Mouse (Mus musculus) stomach, postnatal 0 days (tissue): ENCODE measurements around the gene Mtfr1l. TPM values are rescaled to one million over a fixed set of nuclear protein-coding genes. Genes with fewer than 3 reads are reported as not detected.
"Not testable (repeated sequence)": the region's sequence is repeated elsewhere in the genome, so short reads cannot be mapped to it uniquely, and the experiment has no call there.

Experiments used
- ATAC-seq: fragments of 200-750 bp; cut with Nextera tagmentation; 2 replicates; pipeline ENCODE4 v1.8.0; 2017; ENCODE audit not compliant: low FRiP score, low TSS enrichment
- DNase-seq: peaks from one replicate; pipeline ENCODE4 v3.0.0-alpha.2; 2016; ENCODE audit warnings: low spot score
- H3K27ac ChIP-seq: fragments of 300-500 bp; sonication (generic); replicated peaks from 2 replicates; pipeline ENCODE4 v1.5.1; 2014; ENCODE audit warnings: mild to moderate bottlenecking, control low read depth
- H3K27me3 ChIP-seq: fragments of 300-500 bp; sonication (generic); 2 replicates; pipeline ENCODE4 v1.6.1; 2014; ENCODE audit warnings: low read length; ENCODE audit not compliant: control insufficient read depth, insufficient read depth
- H3K36me3 ChIP-seq: fragments of 300-500 bp; sonication (generic); 2 replicates; pipeline ENCODE4 v1.6.1; 2014; ENCODE audit warnings: low read length, mixed read lengths; ENCODE audit not compliant: control insufficient read depth, insufficient read depth
- H3K4me1 ChIP-seq: fragments of 300-500 bp; sonication (generic); replicated peaks from 2 replicates; pipeline ENCODE4 v1.6.1; 2014; ENCODE audit warnings: antibody characterized with exemption; ENCODE audit not compliant: control insufficient read depth, insufficient read depth
- H3K4me2 ChIP-seq: fragments of 300-500 bp; sonication (generic); replicated peaks from 2 replicates; pipeline ENCODE4 v1.6.1; 2014; ENCODE audit warnings: low read depth, mild to moderate bottlenecking, control low read depth, moderate library complexity
- H3K4me3 ChIP-seq: fragments of 300-500 bp; sonication (generic); 2 replicates; pipeline ENCODE4 v1.5.1; 2014; ENCODE audit warnings: low read depth, low read length, control low read depth
- H3K9ac ChIP-seq: fragments of 300-500 bp; sonication (generic); 2 replicates; pipeline ENCODE4 v1.6.1; 2014; ENCODE audit warnings: mild to moderate bottlenecking, low read length, control low read depth, mixed read lengths
- H3K9me3 ChIP-seq: fragments of 300-500 bp; sonication (generic); 2 replicates; pipeline ENCODE4 v1.6.1; 2016; ENCODE audit warnings: low read length; ENCODE audit not compliant: control insufficient read depth
- CTCF ChIP-seq: IDR thresholded peaks from 2 replicates; pipeline ENCODE4 v1.5.1; 2016; ENCODE audit warnings: antibody characterized with exemption, low read depth, mild to moderate bottlenecking, moderate library complexity
- EP300 ChIP-seq: optimal IDR thresholded peaks from 2 replicates; pipeline ENCODE3; 2016; ENCODE audit warnings: antibody characterized with exemption
- WGBS: fragments of 180-500 bp; shearing (Covaris S2); extraction: QIAGEN DNeasy Blood & Tissue Kit; methylation state at CpG from one replicate; pipeline ENCODE4 v1.1.7; 2014; 5-methylcytosine and 5-hydroxymethylcytosine counted together
- polyA plus RNA-seq: library from polyadenylated mRNA; unstranded; fragments of >200 nt; fragmentation: Nextera tagmentation; extraction: Ambion mirVana; gene quantifications from 2 replicates; pipeline ENCODE4 v1.2.1, GENCODE M21; 2015

The Mtfr1l gene
- polyA plus RNA-seq, 1 experiment from 2014 or later = 64.7 TPM

DNA sequence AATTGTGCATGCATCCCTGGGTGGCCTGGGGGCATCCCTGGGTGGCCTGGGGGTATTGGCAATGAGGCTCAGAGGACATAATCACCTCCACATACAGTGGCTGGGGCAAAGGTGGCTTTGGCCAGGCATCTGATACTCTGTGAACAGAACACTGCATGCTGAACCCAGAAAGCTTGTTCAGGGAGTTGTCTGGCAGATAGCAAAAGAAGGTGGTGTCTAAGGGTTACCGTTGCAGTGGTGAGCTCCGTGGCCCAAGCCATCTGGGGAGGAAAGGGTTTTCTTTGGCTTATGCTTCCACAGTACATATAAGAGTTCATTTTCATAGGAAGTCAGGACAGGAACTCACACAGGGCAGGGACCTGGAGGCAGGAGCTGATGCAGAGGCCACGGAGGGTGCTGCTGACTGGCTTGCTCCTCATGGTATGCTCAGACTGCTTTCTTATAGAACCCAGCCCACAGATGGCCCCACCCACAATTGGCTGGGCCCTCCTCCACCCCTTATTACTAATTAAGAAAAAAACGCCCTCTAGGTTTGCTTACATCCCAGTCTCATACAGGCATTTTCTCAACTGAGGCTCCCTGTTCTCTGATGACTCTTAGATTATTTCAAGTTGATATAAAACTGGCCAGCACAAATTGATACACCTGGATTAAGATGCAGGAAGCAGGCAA is 31.4 kb downstream of the Mtfr1l start:
- Histone ChIP-seq H3K9me3 (no peaks in the 10 kb centered on the region), H3K4me2 (no peak overlapping the region), H3K4me3 (no peak overlapping the region), H3K4me1 (no peaks in the 10 kb centered on the region), H3K36me3 (0 out of 2 replicates have a peak, but pooled peaks cover 3% of the 10 kb centered on the region), H3K27me3 (no peaks in the 10 kb centered on the region), H3K9ac (no peak overlapping the region), H3K27ac (no peak overlapping the region)
- TF ChIP-seq CTCF (no peak), EP300 (no peak)
- WGBS = 78% methylated on average over 4 of the region's 4 CpGs
- ATAC-seq = 0 out of 2 replicates have a peak, but pooled peaks have one; percentile 14
- no peak for DNase-seq

DNA sequence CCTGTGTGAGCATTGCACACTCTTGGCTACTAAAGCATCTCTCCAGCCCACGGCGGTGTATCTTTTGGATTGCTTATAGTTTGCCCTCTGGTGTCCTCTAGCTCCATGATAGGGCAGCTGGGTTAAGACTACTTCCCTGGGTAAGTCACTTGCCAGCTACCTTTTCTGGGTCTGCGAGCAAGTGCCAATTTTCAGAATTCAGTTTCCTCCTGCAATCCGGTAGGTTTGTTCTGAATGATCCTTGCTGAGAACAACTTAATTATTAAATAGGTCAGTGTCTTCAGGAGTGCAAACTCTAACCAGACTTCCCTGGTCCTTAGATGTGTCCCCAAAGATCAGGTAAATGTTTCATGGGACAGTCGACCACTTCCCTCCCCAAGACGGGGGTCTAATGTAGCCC is 34.1 kb downstream of the Mtfr1l start:
- ATAC-seq (no peak), DNase-seq (no peak)
- no peak overlapping the region for H3K4me3 ChIP-seq
- 0 out of 2 replicates have a peak, but pooled peaks cover 4% of the 10 kb centered on the region for H3K4me1 ChIP-seq
- H3K9me3 ChIP-seq = no peaks in the 10 kb centered on the region
- H3K9ac ChIP-seq = no peak overlapping the region
- 93% methylated on average over 6 of the region's 6 CpGs for WGBS
- H3K27ac ChIP-seq = no peak overlapping the region
- H3K4me2 ChIP-seq = no peak overlapping the region
- no peaks in the 10 kb centered on the region for H3K27me3 ChIP-seq
- TF ChIP-seq EP300 (no peak), CTCF (no peak)
- no peaks in the 10 kb centered on the region for H3K36me3 ChIP-seq

DNA sequence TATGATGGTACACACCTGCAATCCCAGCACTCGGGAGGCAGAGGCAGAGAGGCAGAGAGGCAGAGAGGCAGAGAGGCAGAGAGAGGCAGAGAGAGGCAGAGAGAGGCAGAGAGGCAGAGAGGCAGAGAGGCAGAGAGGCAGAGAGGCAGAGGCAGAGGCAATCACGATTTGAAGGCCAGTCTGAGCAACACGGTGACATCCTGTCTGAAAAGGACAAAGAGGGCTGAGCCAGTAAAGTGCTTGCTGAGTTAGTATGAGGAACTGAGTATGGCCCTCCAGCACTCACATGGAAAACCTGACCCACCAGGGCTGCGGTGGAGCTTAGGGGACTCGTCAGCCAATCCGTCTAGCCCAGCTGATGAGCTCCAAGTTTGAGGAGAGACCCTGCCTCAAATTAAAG is 36.2 kb downstream of the Mtfr1l start:
- not testable (repeated sequence) for H3K4me2 ChIP-seq, H3K9ac ChIP-seq, H3K36me3 ChIP-seq, ATAC-seq, H3K27ac ChIP-seq, H3K4me3 ChIP-seq, DNase-seq, H3K27me3 ChIP-seq, H3K9me3 ChIP-seq
- 74% methylated on average over 6 of the region's 6 CpGs for WGBS
- H3K4me1 ChIP-seq = peaks cover 10% of the 10 kb centered on the region

DNA sequence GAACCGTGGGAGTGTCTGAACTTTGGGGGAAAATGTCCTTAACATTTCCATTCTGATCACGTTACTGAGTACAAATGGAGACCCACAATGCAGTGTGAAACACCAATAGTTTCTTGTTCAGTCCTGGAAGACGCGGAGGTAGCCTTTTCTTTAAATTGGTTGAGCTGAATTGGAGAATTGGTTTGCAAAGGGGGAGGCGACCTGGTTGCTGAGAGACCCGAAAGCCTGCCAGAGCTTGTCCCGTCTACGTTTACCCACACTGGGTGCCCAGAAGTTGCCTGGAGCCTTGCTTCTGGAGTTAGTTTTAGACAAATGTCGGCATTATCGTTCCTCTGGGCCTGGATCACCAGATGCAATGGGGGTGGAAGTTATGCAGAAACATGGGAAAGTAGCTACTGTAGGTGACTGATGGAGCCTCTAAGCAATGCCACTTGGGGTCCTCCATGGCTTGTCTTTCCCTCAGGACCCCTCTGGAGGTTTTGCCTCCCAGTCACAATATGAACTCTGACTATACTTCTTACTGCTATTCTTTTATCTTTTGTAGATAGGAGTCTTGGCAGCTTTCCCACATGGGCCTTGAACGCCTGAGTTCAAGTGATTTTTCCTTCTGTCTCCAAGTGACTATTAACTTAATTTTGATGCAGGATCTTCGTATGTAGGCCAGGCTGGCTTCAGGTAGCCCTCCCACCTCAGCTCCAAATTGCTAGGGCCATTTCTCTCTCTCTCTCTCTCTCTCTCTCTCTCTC is 37.0 kb downstream of the Mtfr1l start:
- 61% methylated on average over 12 of the region's 12 CpGs for WGBS
- H3K9ac ChIP-seq = peak overlapping the region; percentile 65; the same call in 1 of the 2 replicates
- H3K9me3 ChIP-seq = no peaks in the 10 kb centered on the region
- no peak for ATAC-seq
- H3K4me1 ChIP-seq = peaks cover 10% of the 10 kb centered on the region
- peak overlapping the region; percentile 52; the same call in 1 of the 2 replicates for H3K4me3 ChIP-seq
- no peaks in the 10 kb centered on the region for H3K27me3 ChIP-seq
- H3K27ac ChIP-seq = peak overlapping the region; percentile 83
- H3K36me3 ChIP-seq = no peaks in the 10 kb centered on the region
- DNase-seq = peak; percentile 43
- TF ChIP-seq CTCF = no peak
- no peak for TF ChIP-seq EP300
- peak overlapping the region; percentile 90 for H3K4me2 ChIP-seq

DNA sequence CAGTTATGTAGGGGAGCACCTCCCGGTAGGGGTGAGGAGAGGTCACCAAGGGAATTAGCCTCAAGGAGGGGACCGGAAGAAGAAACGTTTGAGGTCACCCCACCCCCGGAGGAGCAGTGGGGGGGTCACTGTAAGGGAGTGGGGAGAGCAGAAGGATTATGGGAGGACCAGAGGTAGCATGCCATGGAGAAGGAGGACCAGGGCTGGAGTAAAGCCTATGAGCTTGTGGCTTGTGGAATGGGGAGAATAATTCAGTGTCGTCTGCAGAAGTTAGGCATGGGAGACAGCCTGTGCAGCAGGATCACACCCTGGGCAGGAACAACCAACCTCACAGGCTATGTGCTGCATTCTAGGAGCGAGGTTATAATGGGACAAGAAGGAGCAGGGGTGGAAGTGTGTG is 38.0 kb downstream of the Mtfr1l start:
- Histone ChIP-seq H3K4me1 (peaks cover 10% of the 10 kb centered on the region), H3K9ac (peak overlapping the region; percentile 65), H3K9me3 (no peaks in the 10 kb centered on the region), H3K27ac (peak overlapping the region; percentile 83), H3K4me3 (peak overlapping the region; percentile 52), H3K36me3 (no peaks in the 10 kb centered on the region), H3K27me3 (no peaks in the 10 kb centered on the region), H3K4me2 (peak overlapping the region; percentile 90)
- TF ChIP-seq EP300 = no peak
- no peak for TF ChIP-seq CTCF
- ATAC-seq (peak; percentile 13), DNase-seq (no peak)
- WGBS = 8% methylated on average over 6 of the region's 6 CpGs
